Mouse (Mus musculus) kidney, postnatal 4 days (tissue): ENCODE results near the gene 4933407L21Rik.
A peak's percentile ranks its signal among the peaks of the same experiment; 100 is the strongest.

Experiments used
- DNase-seq, 2 experiments: peaks; one replicate each; pipeline ENCODE4 v3.0.0; 2021; ENCODE audit warnings: mixed read lengths in 2 of 2

The 4933407L21Rik gene

GRCm38 (mm10) chr1:85916830-85917450, 11.3 kb upstream of the 4933407L21Rik start:
- DNase-seq: no peak

GRCm38 (mm10) chr1:85919621-85920020, 8.7 kb upstream of the 4933407L21Rik start:
- DNase-seq: no peak

- DNase-seq: no peak
Observed at GRCm38 (mm10) chr1:85921725-85922124, 6.6 kb upstream of the 4933407L21Rik start.

GRCm38 (mm10) chr1:85922127-85922864, 6.0 kb upstream of the 4933407L21Rik start:
- DNase-seq: no peak

GRCm38 (mm10) chr1:85922865-85923211, 5.4 kb upstream of the 4933407L21Rik start:
- DNase-seq: no peak

- DNase-seq: no peak
Observed at GRCm38 (mm10) chr1:85925183-85925582, 3.1 kb upstream of the 4933407L21Rik start.

- no peak for DNase-seq
Observed at GRCm38 (mm10) chr1:85928688-85929065, 394 bp downstream of the 4933407L21Rik start.

GRCm38 (mm10) chr1:85929406-85929805, 1.1 kb downstream of the 4933407L21Rik start:
- DNase-seq: no peak

GRCm38 (mm10) chr1:85931170-85931569, 2.9 kb downstream of the 4933407L21Rik start:
- DNase-seq: no peak

GRCm38 (mm10) chr1:85933226-85933625, 4.9 kb downstream of the 4933407L21Rik start:
- DNase-seq: no peak

GRCm38 (mm10) chr1:85933631-85934465, 5.6 kb downstream of the 4933407L21Rik start:
- peak in 1 of 2 experiments; percentile 42 for DNase-seq

GRCm38 (mm10) chr1:85934560-85934959, 6.3 kb downstream of the 4933407L21Rik start:
- DNase-seq: no peak

- peak; percentile 65 to 73 for DNase-seq
Observed at GRCm38 (mm10) chr1:85935148-85935852, 7.0 kb downstream of the 4933407L21Rik start.

- no peak for DNase-seq
Observed at GRCm38 (mm10) chr1:85936265-85936664, 8.0 kb downstream of the 4933407L21Rik start.

GRCm38 (mm10) chr1:85937323-85937722, 9.0 kb downstream of the 4933407L21Rik start:
- DNase-seq: no peak

- DNase-seq: no peak
Observed at GRCm38 (mm10) chr1:85942318-85942717, 14.0 kb downstream of the 4933407L21Rik start.

- no peak for DNase-seq
Observed at GRCm38 (mm10) chr1:85949085-85949684, 20.9 kb downstream of the 4933407L21Rik start.

- no peak for DNase-seq
Observed at GRCm38 (mm10) chr1:85955150-85955549, 26.9 kb downstream of the 4933407L21Rik start.

- DNase-seq: no peak
Observed at GRCm38 (mm10) chr1:85957290-85957689, 29.0 kb downstream of the 4933407L21Rik start.

GRCm38 (mm10) chr1:85957942-85958619, 29.8 kb downstream of the 4933407L21Rik start:
- DNase-seq: no peak

- DNase-seq: no peak
Observed at GRCm38 (mm10) chr1:85959129-85959888, 31.0 kb downstream of the 4933407L21Rik start.
